Mouse (Mus musculus) limb, embryonic 14.5 days (tissue): ENCODE data around the gene Mpzl3. TPM values are rescaled to one million over a fixed set of nuclear protein-coding genes. Genes with fewer than 3 reads are reported as not detected.
"Not testable (repeated sequence)": the region's sequence is repeated elsewhere in the genome, so short reads cannot be mapped to it uniquely, and the experiment has no call there.

Source experiments
- ATAC-seq: fragments of 200-750 bp; cut with Nextera tagmentation; 2 replicates; pipeline ENCODE4 v1.8.0; 2017; ENCODE audit warnings: low read depth, moderate number of reproducible peaks, moderate TSS enrichment; ENCODE audit not compliant: low FRiP score
- DNase-seq: peaks from one replicate; pipeline ENCODE4 v3.0.0-alpha.2; 2015; ENCODE audit warnings: low spot score
- H3K27ac ChIP-seq: fragments of 300-500 bp; sonication (generic); replicated peaks from 2 replicates; pipeline ENCODE4 v1.5.1; 2014; ENCODE audit warnings: low read depth, mild to moderate bottlenecking, low read length, moderate library complexity, mixed read lengths
- H3K27me3 ChIP-seq: fragments of 300-500 bp; sonication (generic); 2 replicates; pipeline ENCODE4 v1.6.1; 2014; ENCODE audit warnings: low read length, mixed read lengths; ENCODE audit not compliant: control insufficient read depth, insufficient read depth
- H3K36me3 ChIP-seq: fragments of 300-500 bp; sonication (generic); 2 replicates; pipeline ENCODE4 v1.6.1; 2014; ENCODE audit warnings: mild to moderate bottlenecking, low read length, moderate library complexity, mixed read lengths; ENCODE audit not compliant: control insufficient read depth, insufficient read depth
- H3K4me1 ChIP-seq: fragments of 300-500 bp; sonication (generic); 2 replicates; pipeline ENCODE4 v1.6.1; 2014; ENCODE audit warnings: antibody characterized with exemption, low read length, mixed read lengths; ENCODE audit not compliant: control insufficient read depth, insufficient read depth
- H3K4me2 ChIP-seq: fragments of 300-500 bp; sonication (generic); replicated peaks from 2 replicates; pipeline ENCODE4 v1.6.1; 2014; ENCODE audit warnings: low read depth, mild to moderate bottlenecking, low read length, moderate library complexity; ENCODE audit not compliant: severe bottlenecking
- H3K4me3 ChIP-seq: fragments of 300-500 bp; sonication (generic); replicated peaks from 2 replicates; pipeline ENCODE4 v1.5.1; 2014; ENCODE audit warnings: low read length
- H3K9ac ChIP-seq: fragments of 300-500 bp; sonication (generic); 2 replicates; pipeline ENCODE4 v1.6.1; 2014; ENCODE audit warnings: mild to moderate bottlenecking, low read depth, low read length, moderate library complexity; ENCODE audit not compliant: severe bottlenecking
- H3K9me3 ChIP-seq: fragments of 300-500 bp; sonication (generic); 2 replicates; pipeline ENCODE4 v1.6.1; 2016; ENCODE audit warnings: low read length; ENCODE audit not compliant: control insufficient read depth
- POLR2A ChIP-seq: fragments of 200-500 bp; IDR thresholded peaks from 2 replicates; pipeline ENCODE4 v1.8.0; 2012; ENCODE audit warnings: inconsistent platforms, mild to moderate bottlenecking, moderate library complexity, borderline replicate concordance; ENCODE audit not compliant: insufficient read depth, insufficient read length; ENCODE audit errors: extremely low read depth
- WGBS: fragments of 180-500 bp; shearing (Covaris S2); extraction: QIAGEN DNeasy Blood & Tissue Kit; methylation state at CpG from one replicate; pipeline ENCODE4 v1.1.7; 2014; 5-methylcytosine and 5-hydroxymethylcytosine counted together
- polyA plus RNA-seq, 2 experiments: library from polyadenylated mRNA; depleted of rRNA in 1 of 2; stranded (reverse) in 1 of 2; unstranded in 1 of 2; fragments of >200 nt; fragmentation: Nextera tagmentation in 1 of 2; extraction: Ambion mirVana in 1 of 2; gene quantifications; 2 replicates each; pipeline versions ENCODE4 v1.2.1 to v1.2.3; 2012 to 2014

Gene Mpzl3
- polyA plus RNA-seq, 2 experiments = 2.1 to 4.7 TPM

DNA sequence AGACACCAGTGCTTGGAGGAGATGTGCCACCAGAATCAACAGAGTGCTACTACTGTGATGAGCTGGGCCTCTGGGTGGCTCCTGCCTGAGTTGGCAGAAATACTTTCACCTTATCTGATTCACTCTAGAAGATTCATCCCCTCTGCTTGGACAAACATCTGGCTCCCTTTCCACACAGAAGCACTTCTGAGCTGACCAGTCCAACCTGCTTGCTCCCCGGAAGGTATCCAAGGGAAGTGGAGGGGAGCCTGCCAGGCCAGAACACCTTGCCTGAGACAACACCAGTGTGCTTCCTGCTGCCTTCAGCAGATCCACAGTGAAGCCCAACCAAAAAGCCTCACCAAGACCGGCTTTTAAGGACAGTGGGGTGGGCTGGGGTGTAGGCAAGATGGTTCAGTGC, 30.8 kb upstream of the Mpzl3 start:
- ATAC-seq (no peak), DNase-seq (no peak)
- 76% methylated on average over 2 of the region's 2 CpGs for WGBS
- H3K27ac ChIP-seq = no peak overlapping the region
- no peak for TF ChIP-seq POLR2A
- no peak overlapping the region for H3K9ac ChIP-seq
- H3K36me3 ChIP-seq = no peaks in the 10 kb centered on the region
- no peaks in the 10 kb centered on the region for H3K4me1 ChIP-seq
- H3K9me3 ChIP-seq = no peaks in the 10 kb centered on the region
- H3K4me3 ChIP-seq = no peak overlapping the region
- H3K4me2 ChIP-seq = no peak overlapping the region
- H3K27me3 ChIP-seq = no peaks in the 10 kb centered on the region

- no peak overlapping the region for H3K27ac ChIP-seq
- no peaks in the 10 kb centered on the region for H3K4me1 ChIP-seq
Measured at GRCm38 (mm10) chr9:45027376-45027775, 27.6 kb upstream of the Mpzl3 start.

DNA sequence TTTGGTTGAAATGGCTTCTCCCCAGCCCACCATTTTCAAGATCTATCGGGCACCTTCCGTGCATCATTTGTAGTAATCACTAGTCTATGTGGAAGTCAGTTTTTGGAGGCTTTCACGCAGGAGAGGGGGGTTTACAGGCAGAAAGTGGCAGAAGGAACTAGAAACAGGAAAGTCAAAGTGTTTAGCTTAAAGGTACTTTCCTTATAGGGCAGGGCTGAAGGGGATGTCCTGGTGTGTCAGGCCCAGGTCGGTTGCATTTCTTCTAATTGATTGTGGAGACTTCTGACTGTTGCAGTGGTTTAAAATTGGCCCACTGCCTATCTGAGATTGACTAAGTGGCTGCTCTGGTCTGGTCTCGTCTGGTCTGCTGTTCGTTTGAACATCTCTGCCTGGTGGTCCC, 24.6 kb upstream of the Mpzl3 start:
- TF ChIP-seq POLR2A = no peak

More at GRCm38 (mm10) chr9:45027376-45027775, 27.6 kb upstream of the Mpzl3 start:
- Histone ChIP-seq H3K36me3 (no peaks in the 10 kb centered on the region), H3K9me3 (no peaks in the 10 kb centered on the region), H3K4me2 (no peak overlapping the region), H3K9ac (no peak overlapping the region), H3K4me3 (no peak overlapping the region), H3K27me3 (no peaks in the 10 kb centered on the region)
- no peak for TF ChIP-seq POLR2A
- DNase-seq = no peak
- ATAC-seq = no peak
- WGBS = 58% methylated on average over 8 of the region's 8 CpGs

GRCm38 (mm10) chr9:45032261-45032660, 22.7 kb upstream of the Mpzl3 start:
- no peak overlapping the region for H3K27ac ChIP-seq
- H3K27me3 ChIP-seq = no peaks in the 10 kb centered on the region
- TF ChIP-seq POLR2A = no peak
- no peaks in the 10 kb centered on the region for H3K36me3 ChIP-seq
- no peaks in the 10 kb centered on the region for H3K9me3 ChIP-seq
- ATAC-seq (no peak), DNase-seq (no peak)
- H3K4me1 ChIP-seq = no peaks in the 10 kb centered on the region
- 78% methylated on average over 2 of the region's 2 CpGs for WGBS
- no peak overlapping the region for H3K4me2 ChIP-seq
- H3K9ac ChIP-seq = no peak overlapping the region
- no peak overlapping the region for H3K4me3 ChIP-seq

More for the DNA sequence above, 24.6 kb upstream of the Mpzl3 start:
- no peak overlapping the region for H3K4me2 ChIP-seq
- H3K27me3 ChIP-seq = no peaks in the 10 kb centered on the region
- H3K27ac ChIP-seq = no peak overlapping the region
- no peak overlapping the region for H3K9ac ChIP-seq
- H3K36me3 ChIP-seq = no peaks in the 10 kb centered on the region
- WGBS = 68% methylated on average over 6 of the region's 6 CpGs
- H3K4me1 ChIP-seq = no peaks in the 10 kb centered on the region
- ATAC-seq = no peak
- H3K9me3 ChIP-seq = no peaks in the 10 kb centered on the region
- no peak for DNase-seq
- H3K4me3 ChIP-seq = no peak overlapping the region

- Histone ChIP-seq H3K27me3 (no peaks in the 10 kb centered on the region), H3K4me1 (no peaks in the 10 kb centered on the region), H3K9ac (no peak overlapping the region), H3K27ac (no peak overlapping the region), H3K4me3 (no peak overlapping the region), H3K4me2 (no peak overlapping the region), H3K36me3 (no peaks in the 10 kb centered on the region), H3K9me3 (no peaks in the 10 kb centered on the region)
- DNase-seq (no peak), ATAC-seq (no peak)
- WGBS = 83% methylated on average over 3 of the region's 3 CpGs
- TF ChIP-seq POLR2A = no peak
Measured at GRCm38 (mm10) chr9:45034526-45034925, 20.5 kb upstream of the Mpzl3 start.

DNA sequence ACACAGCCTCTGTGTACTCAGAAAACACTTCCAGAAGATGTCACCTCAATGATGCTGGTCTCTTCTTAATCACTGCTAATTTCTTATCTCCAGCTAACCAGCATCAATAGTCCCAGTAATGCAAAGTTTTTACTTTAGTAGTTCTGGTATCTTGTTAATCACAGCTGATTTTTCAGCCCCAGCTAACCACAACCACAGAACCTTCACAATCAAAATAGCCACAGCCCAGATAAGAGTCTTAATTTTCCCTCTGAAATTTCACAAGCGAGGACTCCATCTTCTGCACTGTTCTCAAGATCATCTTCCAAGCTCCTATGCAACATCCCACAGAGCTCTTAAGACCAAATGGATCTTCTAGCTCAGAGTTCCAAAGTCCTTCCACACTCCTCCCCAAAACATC, 17.2 kb upstream of the Mpzl3 start:
- H3K9me3 ChIP-seq, H3K36me3 ChIP-seq, DNase-seq, H3K27me3 ChIP-seq, ATAC-seq, H3K4me2 ChIP-seq, H3K9ac ChIP-seq, H3K4me3 ChIP-seq, H3K27ac ChIP-seq: not testable (repeated sequence)
- 84% methylated on average over 1 of the region's 1 CpGs for WGBS
- peaks cover 13% of the 10 kb centered on the region for H3K4me1 ChIP-seq
